ENCODE assay signal across 13 mouse cellular contexts in genomic region chr17:17405606-17406005, GRCm38 (mm10). TPM values are rescaled to one million over a fixed set of nuclear protein-coding genes. Genes with fewer than 3 reads are reported as not detected.
DNase-seq lines count a peak whose midpoint lies in the region; ATAC-seq and TF ChIP-seq lines count a peak whose summit lies in the region.
"Had no signal": no experiment of that assay in that cellular context is flagged by ENCODE, and none has a peak within 500 bp of the region (broad histone marks: within the 10 kb centered on the region; RNA-seq: fewer than 3 reads in every experiment).

No protein-coding gene starts in this region.

- no peak for ATAC-seq in forebrain, embryonic 14.5 days
- ATAC-seq in lung, postnatal 0 days = no peak
- ATAC-seq: hindbrain, embryonic 16.5 days; intestine, postnatal 0 days; midbrain, embryonic 16.5 days had no signal

- no peak for TF ChIP-seq EP300 in lung, postnatal 0 days (IDR thresholded peaks at IDR 0.05)

- peak overlapping the region; percentile 91 for H3K27ac ChIP-seq in layer of hippocampus, adult 2 months
- no peak overlapping the region for H3K27ac ChIP-seq in forebrain, embryonic 14.5 days (ENCODE audit: low read depth, low read length)
- no peak overlapping the region for H3K27ac ChIP-seq in lung, postnatal 0 days (ENCODE audit: low read length)

- H3K79me2 ChIP-seq in myocyte (ENCODE audit: control insufficient read depth, insufficient read depth) = no peaks in the 10 kb centered on the region

- intact Hi-C loops in left cerebral cortex, postnatal 4 days (cut with DNase I) = no loop called here

- 18% methylated on average over 1 of the region's 1 CpGs for WGBS in forebrain, embryonic 14.5 days
- WGBS in lung, postnatal 0 days = 37% methylated on average over 1 of the region's 1 CpGs

- H3K4me2 ChIP-seq in forebrain, embryonic 14.5 days (ENCODE audit: low read length) = peak overlapping the region; percentile 50
- H3K4me2 ChIP-seq in myocyte (ENCODE audit: low read depth) = peak overlapping the region; percentile 25
- H3K4me2 ChIP-seq in lung, postnatal 0 days (replicated peaks; ENCODE audit: low read depth, low read length) = no peak overlapping the region
- H3K4me2 ChIP-seq: heart, embryonic 12.5 days; limb, embryonic 15.5 days had no signal

- no peaks in the 10 kb centered on the region for H3K9me3 ChIP-seq in forebrain, embryonic 14.5 days (replicated peaks; ENCODE audit: control insufficient read depth, low read length)
- no peaks in the 10 kb centered on the region for H3K9me3 ChIP-seq in lung, postnatal 0 days (ENCODE audit: low read length)
- H3K9me3 ChIP-seq: heart, embryonic 12.5 days; limb, embryonic 15.5 days had no signal

- no peak overlapping the region; the same call in 1 of the 2 replicates for H3K4me3 ChIP-seq in layer of hippocampus, adult 2 months
- H3K4me3 ChIP-seq in forebrain, embryonic 14.5 days (ENCODE audit: low read depth, low read length) = no peak overlapping the region
- H3K4me3 ChIP-seq in myocyte = no peak overlapping the region
- H3K4me3 ChIP-seq in lung, postnatal 0 days (ENCODE audit: low read depth, low read length) = no peak overlapping the region
- H3K4me3 ChIP-seq: heart, embryonic 12.5 days; limb, embryonic 15.5 days had no signal

- TF ChIP-seq POLR2A in myocyte (IDR thresholded peaks at IDR 0.05; ENCODE audit: insufficient read length, low read depth) = no peak

- H3ac ChIP-seq in myocyte (ENCODE audit: control insufficient read depth, insufficient read length) = no peak overlapping the region

- no peaks in the 10 kb centered on the region for H3K36me3 ChIP-seq in forebrain, embryonic 14.5 days (ENCODE audit: control insufficient read depth, insufficient read depth, low read length)
- H3K36me3 ChIP-seq in myocyte (ENCODE audit: control insufficient read depth, insufficient read depth) = no peaks in the 10 kb centered on the region
- no peaks in the 10 kb centered on the region for H3K36me3 ChIP-seq in lung, postnatal 0 days (ENCODE audit: insufficient read depth, low read length)
- H3K36me3 ChIP-seq: heart, embryonic 12.5 days; limb, embryonic 15.5 days had no signal

- TF ChIP-seq CTCF in layer of hippocampus, adult 2 months (conservative IDR thresholded peaks at IDR 0.05) = no peak
- no peak for TF ChIP-seq CTCF in lung, postnatal 0 days (IDR thresholded peaks at IDR 0.05)

- no peak for DNase-seq in layer of hippocampus, adult 2 months (ENCODE audit: low spot score in 2 of 2)
- DNase-seq in layer of hippocampus, adult 9-11 months = no peak
- peak; percentile 28 for DNase-seq in NIH3T3 (ENCODE audit: low read depth)
- DNase-seq in forebrain, embryonic 14.5 days (ENCODE audit: low spot score) = no peak
- no peak for DNase-seq in lung, postnatal 0 days (ENCODE audit: low spot score)
- no peak for DNase-seq in left cerebral cortex, postnatal 4 days
- DNase-seq: adrenal gland, adult 2 months had no signal

- no peaks in the 10 kb centered on the region for H3K27me3 ChIP-seq in forebrain, embryonic 14.5 days (replicated peaks; ENCODE audit: control insufficient read depth, insufficient read depth, low read length)
- no peaks in the 10 kb centered on the region for H3K27me3 ChIP-seq in myocyte (ENCODE audit: control insufficient read depth, insufficient read depth, insufficient read length)
- no peaks in the 10 kb centered on the region for H3K27me3 ChIP-seq in lung, postnatal 0 days (replicated peaks; ENCODE audit: insufficient read depth, low read length)
- H3K27me3 ChIP-seq: heart, embryonic 12.5 days; limb, embryonic 15.5 days had no signal

- no peak overlapping the region for H3K9ac ChIP-seq in forebrain, embryonic 14.5 days (ENCODE audit: low read length)
- H3K9ac ChIP-seq in lung, postnatal 0 days (replicated peaks; ENCODE audit: low read depth) = no peak overlapping the region
- H3K9ac ChIP-seq: heart, embryonic 12.5 days; limb, embryonic 15.5 days had no signal

- H3K4me1 ChIP-seq in forebrain, embryonic 14.5 days (ENCODE audit: control insufficient read depth, insufficient read depth, low read length) = peaks cover 28% of the 10 kb centered on the region
- no peaks in the 10 kb centered on the region for H3K4me1 ChIP-seq in lung, postnatal 0 days (ENCODE audit: insufficient read depth, low read depth, low read length)

TF ChIP-seq in myocyte, 11 proteins besides CTCF, POLR2A, EP300 and RAD21:
- TF ChIP-seq CEBPB (IDR thresholded peaks at IDR 0.05; ENCODE audit: insufficient read depth, poor library complexity, severe bottlenecking) = no peak
- no peak for TF ChIP-seq USF1 (IDR thresholded peaks at IDR 0.05; ENCODE audit: low read depth)
- TF ChIP-seq MYOD1 (IDR thresholded peaks at IDR 0.05; ENCODE audit: control insufficient read depth in 1 of 3, insufficient read length in 2 of 3, low read depth in 2 of 3) = peak in 1 of 3 experiments; percentile 31
- peak in 1 of 3 experiments; percentile 21 for TF ChIP-seq MYOG (IDR thresholded peaks at IDR 0.05; ENCODE audit: control insufficient read depth in 1 of 3, insufficient read depth in 1 of 3, insufficient read length in 2 of 3, low read depth in 2 of 3)
- no peak for TF ChIP-seq E2F4 (IDR thresholded peaks at IDR 0.05; ENCODE audit: insufficient read depth)
- peak; percentile 75 for TF ChIP-seq REST (IDR thresholded peaks at IDR 0.05; ENCODE audit: insufficient read depth, insufficient read length)

RNA-seq across cellular contexts. Expression of gene Lix1, which starts 3.1 kb away (rescaled TPM):
- 10 to 100 TPM; 71.8 to 77.6 TPM for total RNA-seq in layer of hippocampus, adult 2 months (2021)
- polyA plus RNA-seq in forebrain, embryonic 14.5 days (2014; fragmentation: Nextera tagmentation; extraction: Ambion mirVana) = 25.0 and 26.9 TPM in 2 replicates
- 2.3 TPM for polyA plus RNA-seq in myocyte (2012; fragmentation: generic; extraction: Trizol)
- polyA plus RNA-seq in lung, postnatal 0 days (2015; fragmentation: Nextera tagmentation; extraction: Ambion mirVana) = 1.2 and 1.6 TPM in 2 replicates
- 10 to 100 TPM; 37.9 to 38.2 TPM for total RNA-seq in left cerebral cortex, postnatal 4 days (2021)

RNA-seq across cellular contexts. Expression of gene Riok2, which starts 31.5 kb away (rescaled TPM):
- total RNA-seq in layer of hippocampus, adult 2 months (2021) = 10 to 100 TPM; 19.8 to 21.3 TPM
- 30.7 and 33.8 TPM in 2 replicates for polyA plus RNA-seq in forebrain, embryonic 14.5 days (2014; fragmentation: Nextera tagmentation; extraction: Ambion mirVana)
- 13.3 TPM for polyA plus RNA-seq in myocyte (2012; fragmentation: generic; extraction: Trizol)
- 11.2 and 12.4 TPM in 2 replicates for polyA plus RNA-seq in lung, postnatal 0 days (2015; fragmentation: Nextera tagmentation; extraction: Ambion mirVana)
- total RNA-seq in left cerebral cortex, postnatal 4 days (2021) = 10 to 100 TPM; 20.1 to 20.9 TPM
